In genomic region chr1:5220668-5221408, GRCm38 (mm10) we compare ENCODE assay signal across 20 mouse cellular contexts.
A peak's percentile ranks its signal among the peaks of the same experiment; 100 is the strongest.
DNase-seq lines count a peak whose midpoint lies in the region; ATAC-seq and TF ChIP-seq lines count a peak whose summit lies in the region.
"Had no signal": no experiment of that assay in that cellular context is flagged by ENCODE, and none has a peak within 500 bp of the region (broad histone marks: within the 10 kb centered on the region; RNA-seq: fewer than 3 reads in every experiment).

No protein-coding gene starts in this region.

- H3K9me3 ChIP-seq in forebrain, postnatal 0 days (ENCODE audit: low read length): no peaks in the 10 kb centered on the region
- no peaks in the 10 kb centered on the region for H3K9me3 ChIP-seq in forebrain, embryonic 11.5 days (ENCODE audit: control insufficient read depth, low read length)
- no peaks in the 10 kb centered on the region for H3K9me3 ChIP-seq in hindbrain, postnatal 0 days (ENCODE audit: low read length)
- H3K9me3 ChIP-seq in hindbrain, embryonic 14.5 days (ENCODE audit: control insufficient read depth, low read length): no peaks in the 10 kb centered on the region
- H3K9me3 ChIP-seq in midbrain, postnatal 0 days (ENCODE audit: low read length): no peaks in the 10 kb centered on the region
- no peaks in the 10 kb centered on the region for H3K9me3 ChIP-seq in midbrain, embryonic 11.5 days (ENCODE audit: control insufficient read depth, low read length)
- H3K9me3 ChIP-seq: embryonic facial prominence, embryonic 13.5 days; G1E; heart, embryonic 12.5 days had no signal

- H3K36me3 ChIP-seq in forebrain, postnatal 0 days (ENCODE audit: insufficient read depth): no peaks in the 10 kb centered on the region
- no peaks in the 10 kb centered on the region for H3K36me3 ChIP-seq in forebrain, embryonic 11.5 days (ENCODE audit: control insufficient read depth, insufficient read depth, low read length)
- no peaks in the 10 kb centered on the region for H3K36me3 ChIP-seq in hindbrain, postnatal 0 days (ENCODE audit: insufficient read depth, low read length)
- no peaks in the 10 kb centered on the region for H3K36me3 ChIP-seq in hindbrain, embryonic 14.5 days (replicated peaks; ENCODE audit: control insufficient read depth, insufficient read depth)
- H3K36me3 ChIP-seq in midbrain, postnatal 0 days (ENCODE audit: insufficient read depth, low read length): no peaks in the 10 kb centered on the region
- no peaks in the 10 kb centered on the region for H3K36me3 ChIP-seq in midbrain, embryonic 11.5 days (ENCODE audit: control insufficient read depth, insufficient read depth, low read length)
- H3K36me3 ChIP-seq: embryonic facial prominence, embryonic 13.5 days; G1E; heart, embryonic 12.5 days had no signal

- ATAC-seq in forebrain, postnatal 0 days: peak; percentile 96
- no peak for ATAC-seq in forebrain, embryonic 11.5 days (replicated peaks; ENCODE audit: low FRiP score)
- ATAC-seq in hindbrain, postnatal 0 days: peak; percentile 88
- ATAC-seq in hindbrain, embryonic 14.5 days (ENCODE audit: low FRiP score): no peak
- ATAC-seq in midbrain, postnatal 0 days (ENCODE audit: low FRiP score): peak; percentile 55
- no peak for ATAC-seq in midbrain, embryonic 11.5 days (ENCODE audit: low FRiP score)
- ATAC-seq: intestine, embryonic 16.5 days had no signal

- H3K4me2 ChIP-seq in forebrain, postnatal 0 days (ENCODE audit: low read depth): no peak overlapping the region
- H3K4me2 ChIP-seq in forebrain, embryonic 11.5 days (ENCODE audit: low read depth, low read length, severe bottlenecking): no peak overlapping the region
- H3K4me2 ChIP-seq in hindbrain, postnatal 0 days (ENCODE audit: low read depth, low read length): no peak overlapping the region
- H3K4me2 ChIP-seq in hindbrain, embryonic 14.5 days (replicated peaks): no peak overlapping the region
- H3K4me2 ChIP-seq in midbrain, postnatal 0 days (ENCODE audit: low read depth, low read length, poor library complexity, severe bottlenecking): no peak overlapping the region
- no peak overlapping the region for H3K4me2 ChIP-seq in midbrain, embryonic 11.5 days
- H3K4me2 ChIP-seq: embryonic facial prominence, embryonic 13.5 days; heart, embryonic 12.5 days had no signal

- no peak overlapping the region for H3K27ac ChIP-seq in forebrain, postnatal 0 days (ENCODE audit: low read depth, low read length)
- no peak overlapping the region for H3K27ac ChIP-seq in forebrain, embryonic 11.5 days (ENCODE audit: low read depth, low read length)
- H3K27ac ChIP-seq in hindbrain, postnatal 0 days: no peak overlapping the region
- H3K27ac ChIP-seq in hindbrain, embryonic 14.5 days: no peak overlapping the region
- H3K27ac ChIP-seq in midbrain, postnatal 0 days (ENCODE audit: low read depth, low read length): no peak overlapping the region
- no peak overlapping the region for H3K27ac ChIP-seq in midbrain, embryonic 11.5 days (ENCODE audit: low read depth, low read length)
- H3K27ac ChIP-seq: embryonic facial prominence, embryonic 13.5 days; gastrocnemius, adult 2 months had no signal

- no peak overlapping the region for H3K4me3 ChIP-seq in forebrain, postnatal 0 days (ENCODE audit: low read depth, low read length)
- no peak overlapping the region for H3K4me3 ChIP-seq in forebrain, embryonic 11.5 days (ENCODE audit: low read depth, low read length)
- H3K4me3 ChIP-seq in hindbrain, postnatal 0 days (ENCODE audit: low read length): no peak overlapping the region
- H3K4me3 ChIP-seq in hindbrain, embryonic 14.5 days (replicated peaks; ENCODE audit: low read length): no peak overlapping the region
- H3K4me3 ChIP-seq in midbrain, postnatal 0 days (ENCODE audit: low read depth, low read length): no peak overlapping the region
- H3K4me3 ChIP-seq in midbrain, embryonic 11.5 days (ENCODE audit: low read depth, low read length): no peak overlapping the region
- H3K4me3 ChIP-seq: embryonic facial prominence, embryonic 13.5 days; gastrocnemius, adult 2 months; heart, embryonic 12.5 days had no signal

- intact Hi-C loops in heart, postnatal 10 days (cut with DNase I): no loop called here

- 64% methylated on average over 3 of the region's 3 CpGs for WGBS in forebrain, postnatal 0 days
- WGBS in forebrain, embryonic 11.5 days: 86% methylated on average over 3 of the region's 3 CpGs
- WGBS in hindbrain, postnatal 0 days: 34% methylated on average over 3 of the region's 3 CpGs
- 64% methylated on average over 3 of the region's 3 CpGs for WGBS in hindbrain, embryonic 14.5 days
- 32% methylated on average over 3 of the region's 3 CpGs for WGBS in midbrain, postnatal 0 days
- 72% methylated on average over 3 of the region's 3 CpGs for WGBS in midbrain, embryonic 11.5 days

- H3K9ac ChIP-seq in forebrain, postnatal 0 days: no peak overlapping the region
- no peak overlapping the region for H3K9ac ChIP-seq in forebrain, embryonic 11.5 days (ENCODE audit: low read length)
- no peak overlapping the region for H3K9ac ChIP-seq in hindbrain, postnatal 0 days (replicated peaks; ENCODE audit: low read length)
- no peak overlapping the region for H3K9ac ChIP-seq in hindbrain, embryonic 14.5 days
- no peak overlapping the region for H3K9ac ChIP-seq in midbrain, postnatal 0 days (replicated peaks; ENCODE audit: low read length, poor library complexity, severe bottlenecking)
- no peak overlapping the region for H3K9ac ChIP-seq in midbrain, embryonic 11.5 days (ENCODE audit: low read length)
- H3K9ac ChIP-seq: embryonic facial prominence, embryonic 13.5 days; heart, embryonic 12.5 days had no signal

- no peaks in the 10 kb centered on the region for H3K4me1 ChIP-seq in forebrain, postnatal 0 days (ENCODE audit: insufficient read depth)
- no peaks in the 10 kb centered on the region for H3K4me1 ChIP-seq in forebrain, embryonic 11.5 days (replicated peaks; ENCODE audit: control insufficient read depth, insufficient read depth, low read length)
- no peaks in the 10 kb centered on the region for H3K4me1 ChIP-seq in hindbrain, postnatal 0 days (ENCODE audit: insufficient read depth, low read length)
- H3K4me1 ChIP-seq in hindbrain, embryonic 14.5 days (replicated peaks; ENCODE audit: control insufficient read depth, insufficient read depth, low read length): no peaks in the 10 kb centered on the region
- no peaks in the 10 kb centered on the region for H3K4me1 ChIP-seq in midbrain, postnatal 0 days (ENCODE audit: insufficient read depth, low read length)
- H3K4me1 ChIP-seq in midbrain, embryonic 11.5 days (ENCODE audit: control insufficient read depth, insufficient read depth, low read length): no peaks in the 10 kb centered on the region
- H3K4me1 ChIP-seq: embryonic facial prominence, embryonic 13.5 days had no signal

- no peaks in the 10 kb centered on the region for H3K27me3 ChIP-seq in forebrain, postnatal 0 days (ENCODE audit: insufficient read depth, low read length)
- no peaks in the 10 kb centered on the region for H3K27me3 ChIP-seq in forebrain, embryonic 11.5 days (ENCODE audit: control insufficient read depth, insufficient read depth, low read length)
- H3K27me3 ChIP-seq in hindbrain, postnatal 0 days (ENCODE audit: insufficient read depth, low read length): no peaks in the 10 kb centered on the region
- H3K27me3 ChIP-seq in hindbrain, embryonic 14.5 days (ENCODE audit: control insufficient read depth, insufficient read depth, low read length): no peaks in the 10 kb centered on the region
- H3K27me3 ChIP-seq in midbrain, postnatal 0 days (ENCODE audit: insufficient read depth, low read length): no peaks in the 10 kb centered on the region
- no peaks in the 10 kb centered on the region for H3K27me3 ChIP-seq in midbrain, embryonic 11.5 days (ENCODE audit: control insufficient read depth, insufficient read depth, low read length)
- H3K27me3 ChIP-seq: embryonic facial prominence, embryonic 13.5 days; heart, embryonic 12.5 days had no signal

- no peak for TF ChIP-seq CTCF in forebrain, postnatal 0 days (IDR thresholded peaks at IDR 0.05; ENCODE audit: low read depth)
- TF ChIP-seq CTCF in hindbrain, postnatal 0 days (IDR thresholded peaks at IDR 0.05; ENCODE audit: low read depth): no peak
- TF ChIP-seq CTCF in midbrain, postnatal 0 days (IDR thresholded peaks at IDR 0.05): no peak

- peak; percentile 27 for DNase-seq in forebrain, postnatal 0 days
- no peak for DNase-seq in forebrain, embryonic 11.5 days (ENCODE audit: low spot score)
- peak; percentile 47 for DNase-seq in hindbrain, postnatal 0 days (ENCODE audit: low spot score)
- no peak for DNase-seq in hindbrain, embryonic 14.5 days (ENCODE audit: low spot score)
- DNase-seq in midbrain, postnatal 0 days (ENCODE audit: low spot score): peak; percentile 42
- no peak for DNase-seq in midbrain, embryonic 11.5 days (ENCODE audit: low spot score, missing footprints)
- DNase-seq in heart, postnatal 10 days: no peak
- DNase-seq: adrenal gland, adult 8-10 months; adrenal gland, postnatal 36 days; cerebellum, adult 11-12 months; cerebellum, adult 9-10 months; cerebellum, postnatal 25 days; gastrocnemius, adult 2 months; gastrocnemius, postnatal 25 days; heart, postnatal 36 days; kidney, adult 2 months had no signal

Comparison
In these comparisons a context has a peak if more than half of its experiments do, and no peak if none do; other contexts are left out.
1. ATAC-seq: peak in forebrain, postnatal 0 days (single experiment), hindbrain, postnatal 0 days (single experiment) and midbrain, postnatal 0 days (single experiment); none in forebrain, embryonic 11.5 days (single experiment), hindbrain, embryonic 14.5 days (single experiment) and midbrain, embryonic 11.5 days (single experiment).
2. DNase-seq: peak in forebrain, postnatal 0 days (single experiment), hindbrain, postnatal 0 days (single experiment) and midbrain, postnatal 0 days (single experiment); none in forebrain, embryonic 11.5 days (single experiment), hindbrain, embryonic 14.5 days (single experiment), midbrain, embryonic 11.5 days (single experiment) and heart, postnatal 10 days (0 of 2).